Mouse (Mus musculus): Measurements from ENCODE around the gene Pi16. TPM values are rescaled to one million over a fixed set of nuclear protein-coding genes. Genes with fewer than 3 reads are reported as not detected.

The Pi16 gene
- polyA plus RNA-seq, 1 experiment: 0.55 TPM

GRCm38 (mm10) chr17:29358928-29359327, 41.4 kb downstream of the Pi16 start:
- H3K4me3 ChIP-seq (ENCODE audit: insufficient read depth, poor library complexity, severe bottlenecking): no peak overlapping the region
- H3K27me3 ChIP-seq (ENCODE audit: control insufficient read depth, insufficient read depth, insufficient read length): no peaks in the 10 kb centered on the region
- TF ChIP-seq FOSL1 (IDR thresholded peaks at IDR 0.05; ENCODE audit: insufficient read depth, low read length, poor library complexity, severe bottlenecking) (no peak), MAX (IDR thresholded peaks at IDR 0.05) (no peak), MYOG (IDR thresholded peaks at IDR 0.05; ENCODE audit: control insufficient read depth, extremely low read depth, insufficient read length) (no peak), USF1 (IDR thresholded peaks at IDR 0.05; ENCODE audit: low read depth) (no peak), MYOD1 (IDR thresholded peaks at IDR 0.05; ENCODE audit: control insufficient read depth, insufficient read length, low read depth) (no peak), CEBPB (IDR thresholded peaks at IDR 0.05; ENCODE audit: low read depth) (no peak), CTCF (IDR thresholded peaks at IDR 0.05; ENCODE audit: control insufficient read depth, insufficient read depth, insufficient read length) (no peak)
- no peaks in the 10 kb centered on the region for H3K79me2 ChIP-seq (ENCODE audit: control insufficient read depth, insufficient read depth)
- no peak overlapping the region for H3ac ChIP-seq (ENCODE audit: control insufficient read depth, insufficient read length, low read depth)
- no peaks in the 10 kb centered on the region for H3K79me3 ChIP-seq (ENCODE audit: low read depth)
- H3K36me3 ChIP-seq (ENCODE audit: control insufficient read depth, insufficient read depth): no peaks in the 10 kb centered on the region

GRCm38 (mm10) chr17:29360761-29361221, 43.3 kb downstream of the Pi16 start, which contains the start of gene Fgd2:
Gene Fgd2 (plus strand): TSS chr17:29360914.
- TF ChIP-seq MYOD1 (IDR thresholded peaks at IDR 0.05; ENCODE audit: control insufficient read depth, insufficient read length, low read depth) (no peak), MAX (IDR thresholded peaks at IDR 0.05) (no peak), CTCF (IDR thresholded peaks at IDR 0.05; ENCODE audit: control insufficient read depth, insufficient read depth, insufficient read length) (no peak), FOSL1 (IDR thresholded peaks at IDR 0.05; ENCODE audit: insufficient read depth, low read length, poor library complexity, severe bottlenecking) (no peak), MYOG (IDR thresholded peaks at IDR 0.05; ENCODE audit: control insufficient read depth, extremely low read depth, insufficient read length) (no peak), USF1 (IDR thresholded peaks at IDR 0.05; ENCODE audit: low read depth) (no peak), CEBPB (IDR thresholded peaks at IDR 0.05; ENCODE audit: low read depth) (no peak)
- Histone ChIP-seq H3K27me3 (ENCODE audit: control insufficient read depth, insufficient read depth, insufficient read length) (no peaks in the 10 kb centered on the region), H3K4me3 (ENCODE audit: insufficient read depth, poor library complexity, severe bottlenecking) (no peak within 1 kb of the TSS), H3ac (ENCODE audit: control insufficient read depth, insufficient read length, low read depth) (no peak within 1 kb of the TSS), H3K79me2 (ENCODE audit: control insufficient read depth, insufficient read depth) (no peaks in the 10 kb centered on the region), H3K36me3 (ENCODE audit: control insufficient read depth, insufficient read depth) (no peaks in the 10 kb centered on the region), H3K79me3 (ENCODE audit: low read depth) (no peaks in the 10 kb centered on the region)

GRCm38 (mm10) chr17:29361982-29362691, 44.7 kb downstream of the Pi16 start:
- Histone ChIP-seq H3K27me3 (ENCODE audit: control insufficient read depth, insufficient read depth, insufficient read length) (no peaks in the 10 kb centered on the region), H3K79me3 (ENCODE audit: low read depth) (no peaks in the 10 kb centered on the region), H3K4me3 (ENCODE audit: insufficient read depth, poor library complexity, severe bottlenecking) (no peak overlapping the region), H3ac (ENCODE audit: control insufficient read depth, insufficient read length, low read depth) (no peak overlapping the region), H3K36me3 (ENCODE audit: control insufficient read depth, insufficient read depth) (no peaks in the 10 kb centered on the region), H3K79me2 (ENCODE audit: control insufficient read depth, insufficient read depth) (no peaks in the 10 kb centered on the region)
- TF ChIP-seq CEBPB (IDR thresholded peaks at IDR 0.05; ENCODE audit: low read depth): no peak
- no peak for TF ChIP-seq FOSL1 (IDR thresholded peaks at IDR 0.05; ENCODE audit: insufficient read depth, low read length, poor library complexity, severe bottlenecking)
- TF ChIP-seq MAX (IDR thresholded peaks at IDR 0.05): no peak
- no peak for TF ChIP-seq CTCF (IDR thresholded peaks at IDR 0.05; ENCODE audit: control insufficient read depth, insufficient read depth, insufficient read length)
- no peak for TF ChIP-seq MYOG (IDR thresholded peaks at IDR 0.05; ENCODE audit: control insufficient read depth, extremely low read depth, insufficient read length)
- no peak for TF ChIP-seq MYOD1 (IDR thresholded peaks at IDR 0.05; ENCODE audit: control insufficient read depth, insufficient read length, low read depth)

DNA sequence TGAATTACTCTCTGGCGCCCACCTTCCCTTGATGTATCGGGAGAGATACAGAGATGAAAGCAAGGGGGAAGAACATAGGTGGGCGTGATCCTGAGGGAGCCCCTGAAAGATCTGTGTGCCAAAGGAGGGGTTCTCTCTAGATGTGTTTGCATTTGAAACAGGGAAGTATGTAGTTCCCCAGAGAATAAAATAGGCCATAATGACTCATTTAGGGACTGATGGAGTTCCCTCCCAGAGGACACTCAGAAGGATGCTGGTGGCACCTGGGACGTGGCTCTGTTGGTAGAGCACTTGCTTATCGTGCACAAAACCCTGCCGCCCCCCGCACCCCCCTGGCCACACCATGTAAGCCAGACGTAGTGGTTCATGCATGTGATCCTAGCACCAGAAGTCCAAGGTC, 45.6 kb downstream of the Pi16 start:
- no peaks in the 10 kb centered on the region for H3K27me3 ChIP-seq (ENCODE audit: control insufficient read depth, insufficient read depth, insufficient read length)
- no peaks in the 10 kb centered on the region for H3K79me2 ChIP-seq (ENCODE audit: control insufficient read depth, insufficient read depth)
- H3ac ChIP-seq (ENCODE audit: control insufficient read depth, insufficient read length, low read depth): no peak overlapping the region
- H3K36me3 ChIP-seq (ENCODE audit: control insufficient read depth, insufficient read depth): no peaks in the 10 kb centered on the region
- no peak for TF ChIP-seq CEBPB (IDR thresholded peaks at IDR 0.05; ENCODE audit: low read depth)
- TF ChIP-seq FOSL1 (IDR thresholded peaks at IDR 0.05; ENCODE audit: insufficient read depth, low read length, poor library complexity, severe bottlenecking): no peak
- TF ChIP-seq MYOD1 (IDR thresholded peaks at IDR 0.05; ENCODE audit: control insufficient read depth, insufficient read length, low read depth): no peak
- H3K4me3 ChIP-seq (ENCODE audit: insufficient read depth, poor library complexity, severe bottlenecking): no peak overlapping the region
- no peaks in the 10 kb centered on the region for H3K79me3 ChIP-seq (ENCODE audit: low read depth)

GRCm38 (mm10) chr17:29365105-29365621, 47.7 kb downstream of the Pi16 start:
- Histone ChIP-seq H3ac (ENCODE audit: control insufficient read depth, insufficient read length, low read depth) (no peak overlapping the region), H3K79me3 (ENCODE audit: low read depth) (no peaks in the 10 kb centered on the region), H3K27me3 (ENCODE audit: control insufficient read depth, insufficient read depth, insufficient read length) (no peaks in the 10 kb centered on the region), H3K36me3 (ENCODE audit: control insufficient read depth, insufficient read depth) (no peaks in the 10 kb centered on the region), H3K79me2 (ENCODE audit: control insufficient read depth, insufficient read depth) (no peaks in the 10 kb centered on the region), H3K4me3 (ENCODE audit: insufficient read depth, poor library complexity, severe bottlenecking) (no peak overlapping the region)
- no peak for TF ChIP-seq USF1 (IDR thresholded peaks at IDR 0.05; ENCODE audit: low read depth)
- TF ChIP-seq MYOD1 (IDR thresholded peaks at IDR 0.05; ENCODE audit: control insufficient read depth, insufficient read length, low read depth): no peak
- no peak for TF ChIP-seq CTCF (IDR thresholded peaks at IDR 0.05; ENCODE audit: control insufficient read depth, insufficient read depth, insufficient read length)
- TF ChIP-seq MYOG (IDR thresholded peaks at IDR 0.05; ENCODE audit: control insufficient read depth, extremely low read depth, insufficient read length): no peak
- TF ChIP-seq FOSL1 (IDR thresholded peaks at IDR 0.05; ENCODE audit: insufficient read depth, low read length, poor library complexity, severe bottlenecking): no peak
- no peak for TF ChIP-seq MAX (IDR thresholded peaks at IDR 0.05)
